Mouse (Mus musculus) heart, embryonic 16.5 days (tissue): ENCODE data around the gene Pklr. TPM values are rescaled to one million over a fixed set of nuclear protein-coding genes. Genes with fewer than 3 reads are reported as not detected.

ENCODE experiments used
- ATAC-seq: fragments of 200-750 bp; cut with Nextera tagmentation; replicated peaks from 2 replicates; pipeline ENCODE4 v1.8.0; 2017; ENCODE audit warnings: moderate number of reproducible peaks; ENCODE audit not compliant: insufficient read depth, low FRiP score; ENCODE audit errors: extremely low read depth
- H3K27ac ChIP-seq: fragments of 300-500 bp; sonication (generic); 2 replicates; pipeline ENCODE4 v1.5.1; 2014; ENCODE audit warnings: mild to moderate bottlenecking, low read length, control low read depth, moderate library complexity
- H3K27me3 ChIP-seq: fragments of 300-500 bp; sonication (generic); 2 replicates; pipeline ENCODE4 v1.6.1; 2014; ENCODE audit warnings: low read length, mixed read lengths; ENCODE audit not compliant: control insufficient read depth, insufficient read depth
- H3K36me3 ChIP-seq: fragments of 300-500 bp; sonication (generic); 2 replicates; pipeline ENCODE4 v1.6.1; 2014; ENCODE audit not compliant: control insufficient read depth, insufficient read depth
- H3K4me1 ChIP-seq: fragments of 300-500 bp; sonication (generic); 2 replicates; pipeline ENCODE4 v1.6.1; 2014; ENCODE audit warnings: low read length, mixed read lengths; ENCODE audit not compliant: control insufficient read depth, insufficient read depth
- H3K4me2 ChIP-seq: fragments of 300-500 bp; sonication (generic); 2 replicates; pipeline ENCODE4 v1.6.1; 2014; ENCODE audit warnings: low read depth, mild to moderate bottlenecking, control low read depth, low read length
- H3K4me3 ChIP-seq: fragments of 300-500 bp; sonication (generic); 2 replicates; pipeline ENCODE4 v1.5.1; 2014; ENCODE audit warnings: mild to moderate bottlenecking, control low read depth, low read length
- H3K9ac ChIP-seq: fragments of 300-500 bp; sonication (generic); 2 replicates; pipeline ENCODE4 v1.6.1; 2014; ENCODE audit warnings: low read length, control low read depth
- H3K9me3 ChIP-seq: fragments of 300-500 bp; sonication (generic); replicated peaks from 2 replicates; pipeline ENCODE4 v1.6.1; 2016; ENCODE audit warnings: low read length; ENCODE audit not compliant: control insufficient read depth
- WGBS: fragments of 180-500 bp; shearing (Covaris S2); extraction: QIAGEN DNeasy Blood & Tissue Kit; methylation state at CpG from one replicate; pipeline ENCODE4 v1.1.7; 2014; 5-methylcytosine and 5-hydroxymethylcytosine counted together
- polyA plus RNA-seq: library from polyadenylated mRNA; unstranded; fragments of >200 nt; fragmentation: Nextera tagmentation; extraction: Ambion mirVana; gene quantifications from 2 replicates; pipeline ENCODE4 v1.2.1, GENCODE M21; 2015

Gene Pklr
- 0.20 and 0.64 TPM in 2 replicates for polyA plus RNA-seq

- no peaks in the 10 kb centered on the region for H3K9me3 ChIP-seq
- no peak within 1 kb of the TSS for H3K4me2 ChIP-seq
- peaks cover 3% of the 10 kb centered on the region; the same call in 1 of the 2 replicates for H3K4me1 ChIP-seq
- no peak within 1 kb of the TSS for H3K4me3 ChIP-seq
- 0 out of 2 replicates have a peak, but pooled peaks cover 4% of the 10 kb centered on the region for H3K27me3 ChIP-seq
- H3K27ac ChIP-seq, result no peak within 1 kb of the TSS
- no peaks in the 10 kb centered on the region for H3K36me3 ChIP-seq
- H3K9ac ChIP-seq, result no peak within 1 kb of the TSS
- ATAC-seq, result no peak
- WGBS, result 52% methylated on average over 3 of the region's 3 CpGs
Measured at GRCm38 (mm10) chr3:89135958-89136357, at the start of gene Pklr. Pklr (plus strand) TSS chr3:89136142.

- Histone ChIP-seq H3K4me3 (peak overlapping the region; percentile 29), H3K4me2 (peak overlapping the region; percentile 63), H3K36me3 (no peaks in the 10 kb centered on the region), H3K9me3 (no peaks in the 10 kb centered on the region), H3K4me1 (peaks cover 15% of the 10 kb centered on the region; the same call in 1 of the 2 replicates), H3K9ac (peak overlapping the region; percentile 32; the same call in 1 of the 2 replicates), H3K27me3 (peaks cover 10% of the 10 kb centered on the region), H3K27ac (no peak overlapping the region)
- no peak for ATAC-seq
- WGBS, result 21% methylated on average over 21 of the region's 21 CpGs
Measured at GRCm38 (mm10) chr3:89087338-89088110, 48.4 kb upstream of the Pklr start.

GRCm38 (mm10) chr3:89088974-89089373, 47.0 kb upstream of the Pklr start:
- 51% methylated on average over 14 of the region's 14 CpGs for WGBS
- Histone ChIP-seq H3K4me1 (peaks cover 17% of the 10 kb centered on the region; the same call in 1 of the 2 replicates), H3K4me2 (peak overlapping the region; percentile 100), H3K27ac (no peak overlapping the region), H3K9me3 (no peaks in the 10 kb centered on the region), H3K9ac (no peak overlapping the region), H3K27me3 (peaks cover 13% of the 10 kb centered on the region), H3K4me3 (peak overlapping the region; percentile 75), H3K36me3 (no peaks in the 10 kb centered on the region)
- no peak for ATAC-seq

- H3K4me1 ChIP-seq, result peaks cover 17% of the 10 kb centered on the region; the same call in 1 of the 2 replicates
- peak overlapping the region; percentile 53; the same call in 1 of the 2 replicates for H3K27ac ChIP-seq
- peaks cover 5% of the 10 kb centered on the region; the same call in 1 of the 2 replicates for H3K36me3 ChIP-seq
- WGBS, result under 1% methylated on average over 39 of the region's 40 CpGs
- no peaks in the 10 kb centered on the region for H3K9me3 ChIP-seq
- peak; percentile 77 for ATAC-seq
- peak overlapping the region; percentile 82 for H3K9ac ChIP-seq
- peak overlapping the region; percentile 100 for H3K4me2 ChIP-seq
- peak overlapping the region; percentile 75 for H3K4me3 ChIP-seq
- H3K27me3 ChIP-seq, result peaks cover 13% of the 10 kb centered on the region
Measured at GRCm38 (mm10) chr3:89089882-89090591, 45.9 kb upstream of the Pklr start.

GRCm38 (mm10) chr3:89090694-89091655, 45.0 kb upstream of the Pklr start:
- WGBS, result under 1% methylated on average over 69 of the region's 74 CpGs
- H3K27me3 ChIP-seq, result peaks cover 13% of the 10 kb centered on the region
- H3K4me1 ChIP-seq, result peaks cover 17% of the 10 kb centered on the region; the same call in 1 of the 2 replicates
- peaks cover 5% of the 10 kb centered on the region; the same call in 1 of the 2 replicates for H3K36me3 ChIP-seq
- peak overlapping the region; percentile 100 for H3K4me2 ChIP-seq
- peak overlapping the region; percentile 75 for H3K4me3 ChIP-seq
- peak; percentile 60 for ATAC-seq
- H3K27ac ChIP-seq, result no peak overlapping the region; the same call in 1 of the 2 replicates
- H3K9me3 ChIP-seq, result no peaks in the 10 kb centered on the region
- H3K9ac ChIP-seq, result peak overlapping the region; percentile 82

GRCm38 (mm10) chr3:89091811-89092508, 44.0 kb upstream of the Pklr start:
- Histone ChIP-seq H3K4me3 (peak overlapping the region; percentile 75), H3K9me3 (no peaks in the 10 kb centered on the region), H3K4me2 (peak overlapping the region; percentile 100), H3K4me1 (peaks cover 17% of the 10 kb centered on the region; the same call in 1 of the 2 replicates), H3K27me3 (peaks cover 13% of the 10 kb centered on the region), H3K9ac (no peak overlapping the region), H3K27ac (no peak overlapping the region), H3K36me3 (peaks cover 5% of the 10 kb centered on the region; the same call in 1 of the 2 replicates)
- 13% methylated on average over 20 of the region's 20 CpGs for WGBS
- no peak for ATAC-seq

GRCm38 (mm10) chr3:89092509-89093090, 43.3 kb upstream of the Pklr start:
- H3K4me2 ChIP-seq, result peak overlapping the region; percentile 40
- no peaks in the 10 kb centered on the region for H3K9me3 ChIP-seq
- H3K27ac ChIP-seq, result no peak overlapping the region
- peaks cover 13% of the 10 kb centered on the region for H3K27me3 ChIP-seq
- H3K4me3 ChIP-seq, result peak overlapping the region; percentile 5; the same call in 1 of the 2 replicates
- WGBS, result 34% methylated on average over 11 of the region's 11 CpGs
- H3K4me1 ChIP-seq, result peaks cover 16% of the 10 kb centered on the region; the same call in 1 of the 2 replicates
- peaks cover 5% of the 10 kb centered on the region; the same call in 1 of the 2 replicates for H3K36me3 ChIP-seq
- H3K9ac ChIP-seq, result no peak overlapping the region
- ATAC-seq, result no peak
